Mouse (Mus musculus): ENCODE results near the gene Otogl. TPM values are rescaled to one million over a fixed set of nuclear protein-coding genes. Genes with fewer than 3 reads are reported as not detected.

Otogl gene
- polyA plus RNA-seq, 1 experiment, result 0.06 TPM

DNA sequence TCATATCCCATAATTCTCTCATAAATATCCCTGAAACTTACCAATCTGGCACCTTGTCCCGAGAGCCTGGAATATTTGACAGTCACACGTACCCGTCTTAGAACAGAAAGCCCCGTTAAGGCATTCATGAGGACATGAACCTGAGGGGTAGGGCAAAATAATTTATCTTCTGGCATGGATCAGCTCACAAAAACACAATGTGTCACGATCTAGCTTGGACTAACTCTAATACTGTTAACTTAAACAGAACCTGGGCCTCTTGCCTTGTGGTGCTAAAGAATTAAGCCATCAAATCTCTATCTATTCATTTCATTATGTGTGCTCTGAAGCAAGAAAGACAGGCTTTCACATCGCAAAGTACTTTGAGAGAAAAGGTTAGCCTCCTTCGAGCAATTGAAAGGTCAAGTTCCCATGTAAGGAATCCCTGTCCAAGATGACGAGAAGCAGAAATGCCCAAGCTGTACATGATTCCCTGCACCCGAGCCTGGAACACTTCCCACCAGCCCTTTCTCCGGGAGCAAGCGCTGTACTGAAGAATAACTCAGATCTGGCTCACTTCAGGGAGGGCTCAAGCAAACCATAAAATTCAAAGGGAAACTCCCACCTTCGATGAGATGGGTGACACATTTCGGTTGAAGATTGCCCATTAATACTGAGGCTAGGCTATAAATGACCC lies 10.6 kb downstream of the Otogl start:
- Histone ChIP-seq H3K4me2 (ENCODE audit: low read depth) (no peak overlapping the region), H3K79me2 (ENCODE audit: control insufficient read depth, insufficient read depth) (no peaks in the 10 kb centered on the region), H3K4me3 (no peak overlapping the region), H3ac (ENCODE audit: control insufficient read depth, insufficient read length) (no peak overlapping the region), H3K27me3 (ENCODE audit: control insufficient read depth, insufficient read depth, insufficient read length) (no peaks in the 10 kb centered on the region), H3K36me3 (ENCODE audit: control insufficient read depth, insufficient read depth) (no peaks in the 10 kb centered on the region)
- no peak for TF ChIP-seq MYOD1 (IDR thresholded peaks at IDR 0.05; ENCODE audit: control insufficient read depth in 1 of 3, insufficient read length in 2 of 3, low read depth in 2 of 3)
- no peak for TF ChIP-seq MAX (IDR thresholded peaks at IDR 0.05; ENCODE audit: low read depth)
- TF ChIP-seq POLR2AphosphoS2 (IDR thresholded peaks at IDR 0.05; ENCODE audit: insufficient read length, low read depth), result no peak
- no peak for TF ChIP-seq USF1 (IDR thresholded peaks at IDR 0.05; ENCODE audit: low read depth)

DNA sequence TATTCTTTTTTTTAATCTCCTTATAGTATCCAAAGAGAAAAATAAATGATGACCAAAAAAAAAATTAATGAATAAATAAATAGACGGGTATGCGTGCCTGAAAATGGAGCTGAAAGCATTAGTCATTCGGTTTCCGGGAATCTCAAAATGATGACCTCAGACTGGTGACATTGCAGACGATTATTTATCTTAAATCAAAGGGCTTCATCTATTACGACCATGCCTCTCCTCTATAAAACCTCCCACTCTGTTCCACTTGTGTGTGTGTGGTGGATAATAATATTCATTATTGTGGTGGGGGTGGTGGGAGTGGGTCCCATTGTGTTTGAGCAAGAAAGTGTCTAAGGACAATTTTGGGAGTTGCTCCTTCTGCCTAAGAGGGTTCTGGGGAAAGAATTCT lies 12.0 kb downstream of the Otogl start:
- Histone ChIP-seq H3ac (ENCODE audit: control insufficient read depth, insufficient read length) (no peak overlapping the region), H3K4me2 (ENCODE audit: low read depth) (peak overlapping the region; percentile 61), H3K4me3 (no peak overlapping the region), H3K79me2 (ENCODE audit: control insufficient read depth, insufficient read depth) (no peaks in the 10 kb centered on the region), H3K27me3 (ENCODE audit: control insufficient read depth, insufficient read depth, insufficient read length) (no peaks in the 10 kb centered on the region), H3K36me3 (ENCODE audit: control insufficient read depth, insufficient read depth) (no peaks in the 10 kb centered on the region)
- TF ChIP-seq POLR2A (IDR thresholded peaks at IDR 0.05; ENCODE audit: insufficient read length, low read depth), result no peak
- no peak for TF ChIP-seq USF1 (IDR thresholded peaks at IDR 0.05; ENCODE audit: low read depth)
- TF ChIP-seq CEBPB (IDR thresholded peaks at IDR 0.05; ENCODE audit: insufficient read depth, poor library complexity, severe bottlenecking), result no peak
- TF ChIP-seq REST (IDR thresholded peaks at IDR 0.05; ENCODE audit: insufficient read depth, insufficient read length), result no peak

DNA sequence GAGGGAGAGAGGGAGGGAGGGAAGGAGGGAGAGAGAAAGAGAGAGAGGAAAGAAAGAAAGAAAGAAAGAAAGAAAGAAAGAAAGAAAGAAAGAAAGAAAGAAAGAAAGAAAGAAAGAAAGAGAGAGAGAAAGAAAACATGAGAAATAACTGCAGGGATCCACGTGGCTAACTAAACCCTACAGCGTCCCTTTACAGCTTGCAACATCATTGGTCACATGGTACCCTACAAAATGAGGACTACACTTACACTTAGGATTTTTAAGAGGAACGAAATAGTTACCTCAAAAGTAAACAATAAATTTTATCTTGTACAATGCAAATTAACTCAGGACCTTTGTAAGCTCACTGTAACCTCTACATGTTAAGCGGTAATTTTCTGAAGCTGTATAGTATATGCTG lies 15.8 kb downstream of the Otogl start:
- H3K36me3 ChIP-seq (ENCODE audit: control insufficient read depth, insufficient read depth), result no peaks in the 10 kb centered on the region
- TF ChIP-seq E2F4 (IDR thresholded peaks at IDR 0.05; ENCODE audit: insufficient read depth), result no peak
- TF ChIP-seq CEBPB (IDR thresholded peaks at IDR 0.05; ENCODE audit: insufficient read depth, poor library complexity, severe bottlenecking), result no peak
- TF ChIP-seq MYOG (IDR thresholded peaks at IDR 0.05; ENCODE audit: control insufficient read depth in 1 of 3, insufficient read depth in 1 of 3, insufficient read length in 2 of 3, low read depth in 2 of 3), result no peak
- TF ChIP-seq USF1 (IDR thresholded peaks at IDR 0.05; ENCODE audit: low read depth), result no peak
- no peak for TF ChIP-seq POLR2AphosphoS2 (IDR thresholded peaks at IDR 0.05; ENCODE audit: insufficient read length, low read depth)
- no peak for TF ChIP-seq POLR2A (IDR thresholded peaks at IDR 0.05; ENCODE audit: insufficient read length, low read depth)
- TF ChIP-seq TCF3 (IDR thresholded peaks at IDR 0.05; ENCODE audit: insufficient read length, low read depth), result no peak
- no peak for TF ChIP-seq REST (IDR thresholded peaks at IDR 0.05; ENCODE audit: insufficient read depth, insufficient read length)
- TF ChIP-seq SRF (IDR thresholded peaks at IDR 0.05; ENCODE audit: control insufficient read depth, insufficient read length, low read depth), result no peak
- TF ChIP-seq MYOD1 (IDR thresholded peaks at IDR 0.05; ENCODE audit: control insufficient read depth in 1 of 3, insufficient read length in 2 of 3, low read depth in 2 of 3), result no peak
- no peak for TF ChIP-seq TCF12 (IDR thresholded peaks at IDR 0.05; ENCODE audit: insufficient read depth, poor library complexity, severe bottlenecking)
- no peak for TF ChIP-seq MAX (IDR thresholded peaks at IDR 0.05; ENCODE audit: low read depth)
- no peak overlapping the region for H3K4me2 ChIP-seq (ENCODE audit: low read depth)
- no peaks in the 10 kb centered on the region for H3K27me3 ChIP-seq (ENCODE audit: control insufficient read depth, insufficient read depth, insufficient read length)
- no peak overlapping the region for H3ac ChIP-seq (ENCODE audit: control insufficient read depth, insufficient read length)
- no peak overlapping the region for H3K4me3 ChIP-seq
- H3K79me2 ChIP-seq (ENCODE audit: control insufficient read depth, insufficient read depth), result no peaks in the 10 kb centered on the region

DNA sequence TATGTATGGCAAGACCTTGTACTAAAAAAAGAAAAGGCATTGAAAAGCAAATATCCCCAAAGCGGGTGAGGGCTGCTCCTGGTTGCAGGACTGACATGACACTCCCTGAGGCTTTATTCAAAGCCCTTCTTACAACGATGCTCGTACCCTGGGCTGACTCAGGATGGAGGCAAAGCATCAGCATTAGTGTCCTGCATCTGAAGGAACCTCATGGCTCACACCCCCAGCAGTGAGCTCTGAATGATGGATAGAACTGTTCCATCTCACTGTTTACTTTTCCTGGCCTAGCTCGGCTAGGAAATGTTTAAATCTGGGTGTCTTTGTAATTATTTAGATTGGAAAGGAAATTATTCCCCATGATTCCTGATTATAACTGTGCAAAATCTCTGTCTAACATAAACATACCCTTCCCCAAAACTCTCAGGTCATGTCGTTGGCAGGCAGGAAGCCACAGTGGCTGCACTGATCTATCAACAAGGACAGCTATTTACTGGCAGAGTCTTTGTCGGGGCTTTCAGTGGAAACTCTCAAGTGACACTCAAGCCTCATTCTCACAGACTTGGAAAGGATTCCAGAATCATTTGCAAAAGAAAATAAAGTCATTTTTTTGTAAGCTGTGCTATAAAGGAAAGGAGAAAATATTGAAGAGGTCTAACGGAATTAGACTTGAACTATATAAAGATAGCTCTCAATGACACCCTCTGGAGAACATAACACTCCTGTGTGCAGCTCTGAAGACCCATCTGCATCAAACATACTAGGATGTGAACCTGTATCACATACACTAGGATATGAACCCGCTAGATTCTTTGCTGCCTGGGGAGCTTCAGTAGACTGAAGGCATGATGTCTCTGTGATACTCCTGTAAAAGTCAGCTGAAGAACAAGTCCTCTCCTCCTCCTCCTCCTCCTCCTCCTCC lies 17.0 kb downstream of the Otogl start:
- H3K79me2 ChIP-seq (ENCODE audit: control insufficient read depth, insufficient read depth), result no peaks in the 10 kb centered on the region
- no peak overlapping the region for H3K4me2 ChIP-seq (ENCODE audit: low read depth)
- H3K4me3 ChIP-seq, result no peak overlapping the region
- no peaks in the 10 kb centered on the region for H3K36me3 ChIP-seq (ENCODE audit: control insufficient read depth, insufficient read depth)
- H3K27me3 ChIP-seq (ENCODE audit: control insufficient read depth, insufficient read depth, insufficient read length), result no peaks in the 10 kb centered on the region
- TF ChIP-seq TCF3 (IDR thresholded peaks at IDR 0.05; ENCODE audit: insufficient read length, low read depth), result no peak
- TF ChIP-seq SRF (IDR thresholded peaks at IDR 0.05; ENCODE audit: control insufficient read depth, insufficient read length, low read depth), result no peak
- no peak for TF ChIP-seq CEBPB (IDR thresholded peaks at IDR 0.05; ENCODE audit: insufficient read depth, poor library complexity, severe bottlenecking)
- TF ChIP-seq REST (IDR thresholded peaks at IDR 0.05; ENCODE audit: insufficient read depth, insufficient read length), result no peak
- TF ChIP-seq MYOG (IDR thresholded peaks at IDR 0.05; ENCODE audit: control insufficient read depth in 1 of 3, insufficient read depth in 1 of 3, insufficient read length in 2 of 3, low read depth in 2 of 3), result no peak
- no peak for TF ChIP-seq POLR2AphosphoS2 (IDR thresholded peaks at IDR 0.05; ENCODE audit: insufficient read length, low read depth)
- TF ChIP-seq E2F4 (IDR thresholded peaks at IDR 0.05; ENCODE audit: insufficient read depth), result no peak
- no peak for TF ChIP-seq MAX (IDR thresholded peaks at IDR 0.05; ENCODE audit: low read depth)
- no peak for TF ChIP-seq MYOD1 (IDR thresholded peaks at IDR 0.05; ENCODE audit: control insufficient read depth in 1 of 3, insufficient read length in 2 of 3, low read depth in 2 of 3)
- no peak for TF ChIP-seq TCF12 (IDR thresholded peaks at IDR 0.05; ENCODE audit: insufficient read depth, poor library complexity, severe bottlenecking)
- H3ac ChIP-seq (ENCODE audit: control insufficient read depth, insufficient read length), result no peak overlapping the region

DNA sequence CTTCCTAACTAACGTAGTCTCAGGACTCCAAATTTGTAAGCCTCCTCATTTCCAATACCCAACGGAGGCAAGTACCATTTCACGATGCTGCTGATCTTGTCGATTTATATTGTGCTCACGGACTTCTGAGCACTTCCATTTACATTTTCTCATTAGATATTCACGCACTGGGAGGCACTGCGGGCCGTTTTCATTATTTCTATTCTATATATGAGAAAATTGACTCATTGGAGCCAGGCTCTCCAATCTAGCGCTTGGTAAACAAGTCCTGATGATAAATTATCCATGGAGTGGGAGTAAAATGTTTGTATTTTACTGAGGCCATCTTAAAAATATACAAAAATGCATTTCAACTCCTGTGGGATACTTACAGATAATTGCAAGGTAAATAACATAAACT lies 21.5 kb downstream of the Otogl start:
- H3K4me3 ChIP-seq, result no peak overlapping the region
- no peak overlapping the region for H3K4me2 ChIP-seq (ENCODE audit: low read depth)
- H3K79me2 ChIP-seq (ENCODE audit: control insufficient read depth, insufficient read depth), result no peaks in the 10 kb centered on the region
- H3K36me3 ChIP-seq (ENCODE audit: control insufficient read depth, insufficient read depth), result no peaks in the 10 kb centered on the region
- H3ac ChIP-seq (ENCODE audit: control insufficient read depth, insufficient read length), result no peak overlapping the region
- no peaks in the 10 kb centered on the region for H3K27me3 ChIP-seq (ENCODE audit: control insufficient read depth, insufficient read depth, insufficient read length)
- TF ChIP-seq POLR2A (IDR thresholded peaks at IDR 0.05; ENCODE audit: insufficient read length, low read depth) (no peak), REST (IDR thresholded peaks at IDR 0.05; ENCODE audit: insufficient read depth, insufficient read length) (no peak), POLR2AphosphoS2 (IDR thresholded peaks at IDR 0.05; ENCODE audit: insufficient read length, low read depth) (no peak), MYOD1 (IDR thresholded peaks at IDR 0.05; ENCODE audit: control insufficient read depth in 1 of 3, insufficient read length in 2 of 3, low read depth in 2 of 3) (no peak), E2F4 (IDR thresholded peaks at IDR 0.05; ENCODE audit: insufficient read depth) (no peak), SRF (IDR thresholded peaks at IDR 0.05; ENCODE audit: control insufficient read depth, insufficient read length, low read depth) (no peak), TCF12 (IDR thresholded peaks at IDR 0.05; ENCODE audit: insufficient read depth, poor library complexity, severe bottlenecking) (no peak), CEBPB (IDR thresholded peaks at IDR 0.05; ENCODE audit: insufficient read depth, poor library complexity, severe bottlenecking) (no peak), MAX (IDR thresholded peaks at IDR 0.05; ENCODE audit: low read depth) (no peak), USF1 (IDR thresholded peaks at IDR 0.05; ENCODE audit: low read depth) (no peak), TCF3 (IDR thresholded peaks at IDR 0.05; ENCODE audit: insufficient read length, low read depth) (no peak), MYOG (IDR thresholded peaks at IDR 0.05; ENCODE audit: control insufficient read depth in 1 of 3, insufficient read depth in 1 of 3, insufficient read length in 2 of 3, low read depth in 2 of 3) (no peak)

Measured in myocyte (in vitro differentiated cells).